Mouse (Mus musculus) ovary, adult 2 months (tissue): ENCODE measurements around the gene Isoc2b. TPM values are rescaled to one million over a fixed set of nuclear protein-coding genes. Genes with fewer than 3 reads are reported as not detected.

ENCODE experiments used
- polyA plus RNA-seq: library from polyadenylated mRNA; depleted of rRNA; stranded (reverse); fragments of >200 nt; gene quantifications from 2 replicates; pipeline ENCODE4 v1.2.3, GENCODE M21; 2012; rRNA removed

Isoc2b gene
- 28.1 and 35.4 TPM in 2 replicates for polyA plus RNA-seq

DNA sequence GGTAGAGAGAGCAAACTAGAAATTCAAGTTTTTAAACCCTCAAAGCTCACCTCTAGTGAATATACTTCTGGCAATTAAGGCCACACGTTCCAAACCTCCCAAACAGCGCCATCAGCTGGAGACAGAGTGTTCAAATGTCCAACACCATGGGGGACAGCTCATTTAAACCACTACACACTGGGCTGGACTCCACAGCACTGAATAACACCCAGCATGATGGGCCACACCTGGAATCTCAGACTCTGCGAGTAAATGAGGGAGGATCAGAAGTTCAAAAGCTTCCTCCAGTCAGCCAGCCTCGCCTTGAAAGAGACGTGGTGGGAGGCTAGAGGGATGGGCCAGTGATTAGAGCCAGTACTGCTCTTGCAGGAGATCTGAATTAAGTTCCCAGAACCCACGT is at the start of gene Isoc2b:
Gene Isoc2b, minus strand, starts transcription at position 126 of the 400 bp plus-strand sequence.

DNA sequence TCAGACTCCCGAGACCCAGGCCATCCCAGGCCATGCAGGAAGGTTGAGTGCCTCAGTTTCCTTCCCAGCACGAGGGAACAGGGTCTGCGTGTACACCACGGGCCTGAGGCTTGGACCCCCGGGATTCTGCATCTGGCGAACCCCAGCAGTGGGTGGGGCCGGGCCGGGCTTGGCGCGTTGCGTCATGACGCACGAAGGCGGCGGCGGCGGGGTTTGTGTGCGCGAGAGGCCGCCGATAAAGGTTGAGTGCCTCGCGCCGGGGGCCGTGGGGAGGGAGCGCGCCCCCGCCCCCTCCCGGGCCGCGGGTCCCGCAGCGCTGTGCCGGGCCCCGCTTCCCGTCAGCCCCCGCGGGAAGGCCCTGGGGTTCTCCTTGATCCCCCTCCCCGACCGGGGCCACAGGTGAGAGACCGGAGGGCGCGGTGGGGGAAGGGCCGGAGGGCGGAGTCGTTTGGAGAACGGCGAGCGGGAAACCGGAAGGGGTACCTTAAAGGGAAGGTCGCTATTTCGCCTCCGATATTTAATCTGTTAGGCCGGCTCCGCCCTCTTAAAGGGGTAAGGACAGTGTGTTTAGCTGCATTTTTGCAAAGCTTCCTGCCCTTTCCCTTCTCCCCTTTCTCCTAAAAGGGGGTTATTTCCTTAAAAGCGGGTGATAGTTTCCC is 45.1 kb upstream of the Isoc2b start, which contains the start of gene Zfp628:
Gene Zfp628, plus strand, starts transcription at position 211 of the 659 bp plus-strand sequence.

DNA sequence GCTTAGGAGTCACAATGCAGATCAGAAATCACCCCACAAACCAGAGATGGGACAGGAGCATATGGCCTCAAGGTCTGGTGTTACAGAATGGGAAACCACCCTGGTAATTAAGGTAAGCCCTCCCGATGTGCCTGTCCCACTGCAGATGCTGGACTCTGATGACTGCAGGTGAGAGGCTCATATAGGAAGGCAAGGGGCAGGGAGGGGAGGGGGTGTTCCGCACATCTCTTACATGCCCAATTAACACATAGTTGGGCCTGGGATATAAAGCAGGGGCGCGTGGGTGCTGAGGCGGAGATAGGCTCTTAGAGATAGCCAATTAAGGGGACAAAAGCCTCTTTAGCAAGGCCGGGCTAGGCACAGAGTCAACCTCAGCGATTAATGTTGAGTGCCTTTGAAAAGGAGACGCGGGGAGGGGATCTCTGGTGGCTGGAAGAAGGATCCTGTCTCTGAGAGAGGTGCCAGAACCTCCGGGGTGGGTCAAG is 36.5 kb upstream of the Isoc2b start, which contains the start of gene Gm36210:
Gene Gm36210, minus strand, starts transcription at position 51 of the 485 bp plus-strand sequence.

DNA sequence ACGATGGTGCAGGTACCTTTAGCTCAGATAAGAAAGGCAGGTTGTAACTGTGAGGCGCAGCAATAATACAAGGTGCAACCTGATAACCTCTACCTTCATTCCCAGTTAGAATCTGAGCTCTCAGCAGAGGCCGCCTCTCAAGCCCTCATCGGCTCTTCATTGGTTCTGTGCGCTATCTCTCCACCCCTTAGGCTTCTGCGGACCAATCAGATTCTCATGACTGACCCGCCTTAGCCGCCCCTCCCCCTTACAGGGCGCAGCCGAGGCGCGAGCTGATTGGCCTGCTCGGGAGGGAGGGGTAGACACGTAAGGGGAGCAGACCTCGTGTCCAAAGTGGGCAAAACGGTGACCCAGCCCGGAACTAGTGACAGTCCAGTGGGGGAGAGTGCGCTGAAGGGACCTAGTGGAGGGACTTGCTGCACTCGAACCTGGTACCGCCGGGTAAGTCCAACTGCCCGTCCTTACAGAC is 6.7 kb upstream of the Isoc2b start, which contains the start of gene Isoc2a:
Gene Isoc2a, plus strand, starts transcription at position 401 of the 469 bp plus-strand sequence.

DNA sequence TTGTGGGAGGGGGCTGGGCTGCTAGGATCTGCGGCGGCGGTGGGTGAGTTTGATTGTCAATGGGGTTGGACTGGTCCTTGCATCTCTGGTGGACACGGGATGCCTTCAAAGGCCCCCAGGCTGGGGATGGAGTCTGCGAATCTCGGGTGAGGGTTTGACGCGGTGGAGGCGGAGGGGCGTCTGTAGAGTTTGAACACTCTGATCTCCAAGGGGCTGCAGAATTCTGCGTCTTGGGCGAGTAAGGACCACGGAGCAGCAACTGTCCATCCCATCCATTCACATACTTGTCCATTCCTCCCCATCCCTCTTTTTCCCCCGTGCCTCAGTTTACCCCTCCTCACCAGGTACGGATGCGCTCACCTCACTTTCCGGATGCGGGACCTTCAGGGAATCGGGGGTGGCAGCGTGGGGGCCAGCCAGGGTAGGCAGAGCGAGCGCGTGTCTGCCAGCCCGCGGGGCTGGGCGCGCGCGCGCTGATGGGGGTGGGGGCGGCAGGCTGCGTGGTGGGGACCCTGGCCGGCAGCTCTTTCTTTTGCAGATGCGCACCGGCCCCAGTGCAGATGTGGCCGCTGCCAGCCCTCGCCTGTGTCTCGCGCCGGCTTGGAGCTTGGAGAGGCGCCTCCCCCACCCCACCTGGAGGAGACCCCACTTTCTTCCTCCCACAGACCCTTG is 25.7 kb downstream of the Isoc2b start, which contains the start of gene Shisa7:
Gene Shisa7, minus strand, starts transcription at position 452 of the 672 bp plus-strand sequence.

DNA sequence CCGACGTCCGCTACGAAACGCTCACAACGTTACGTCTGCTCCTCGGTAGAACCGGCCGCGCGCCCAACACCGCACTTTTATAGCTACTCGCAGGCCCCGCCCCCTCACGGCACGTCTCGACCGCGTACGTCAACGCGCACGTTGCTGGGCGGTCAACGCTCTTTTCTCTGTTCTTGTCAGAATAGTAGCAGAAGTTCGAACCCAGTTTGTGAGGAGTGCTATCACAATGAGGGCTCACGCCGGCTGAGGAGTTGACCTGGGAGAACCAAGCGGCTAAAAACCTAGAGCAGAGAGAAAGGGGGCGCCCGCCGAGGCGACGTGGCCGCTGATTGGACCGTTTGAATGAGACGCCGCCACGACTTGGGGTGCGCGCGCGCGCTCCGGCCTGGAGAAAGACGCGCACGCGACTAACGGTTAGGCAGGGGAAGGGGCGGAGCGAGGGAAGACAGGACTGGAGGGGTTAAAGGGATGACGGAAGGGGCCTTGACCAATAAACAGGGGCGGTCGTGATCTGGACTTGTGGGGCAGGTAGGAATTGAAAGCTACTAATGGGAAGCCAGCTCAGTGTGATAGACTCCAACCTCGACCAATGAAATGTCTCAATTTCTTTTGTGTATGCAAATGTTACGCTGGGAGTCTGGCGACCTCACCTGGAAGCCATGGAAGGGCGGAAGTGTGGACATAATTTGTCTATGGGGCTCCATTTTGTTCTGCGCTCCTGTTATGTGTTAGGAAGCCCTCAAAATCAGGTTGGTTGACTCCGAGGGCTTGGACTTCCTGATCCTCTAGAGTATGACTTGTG is 57.6 kb downstream of the Isoc2b start, which contains the start of gene Ube2s:
Gene Ube2s, minus strand, starts transcription at position 288 of the 802 bp plus-strand sequence.

Other genes starting within 250 kb of the Isoc2b start
- gene Tmem86b, start 238.8 kb downstream of the Isoc2b start, polyA plus RNA-seq: 14.0 and 15.4 TPM in 2 replicates
- gene Ppp6r1, start 211.2 kb downstream of the Isoc2b start, polyA plus RNA-seq: 124 and 125 TPM in 2 replicates
- gene Hspbp1, start 185.2 kb downstream of the Isoc2b start, polyA plus RNA-seq: 85.5 and 91.1 TPM in 2 replicates
- 12.9 and 13.8 TPM in 2 replicates for gene Brsk1, start 179.7 kb downstream of the Isoc2b start, polyA plus RNA-seq
- gene Tmem150b, start 145.0 kb downstream of the Isoc2b start, polyA plus RNA-seq: 0.82 and 0.95 TPM in 2 replicates
- gene Kmt5c, start 130.1 kb downstream of the Isoc2b start, polyA plus RNA-seq: 189 and 218 TPM in 2 replicates
- gene Cox6b2, start 117.2 kb downstream of the Isoc2b start, polyA plus RNA-seq: 26.8 and 59.2 TPM in 2 replicates
- 0.05 and 0.06 TPM in 2 replicates for gene Fam71e2, start 99.0 kb downstream of the Isoc2b start, polyA plus RNA-seq
- 1.1 and 1.2 TPM in 2 replicates for gene Il11, start 87.4 kb downstream of the Isoc2b start, polyA plus RNA-seq
- not detected in 2 replicates for gene Tmem190, start 87.3 kb downstream of the Isoc2b start, polyA plus RNA-seq
- 88.3 and 125 TPM in 2 replicates for gene Tmem238, start 80.6 kb downstream of the Isoc2b start, polyA plus RNA-seq
- 545 and 557 TPM in 2 replicates for gene Rpl28, start 77.4 kb downstream of the Isoc2b start, polyA plus RNA-seq
- 228 and 308 TPM in 2 replicates for gene Ube2s, start 57.7 kb downstream of the Isoc2b start, polyA plus RNA-seq
- gene Shisa7, start 25.6 kb downstream of the Isoc2b start, polyA plus RNA-seq: 2.5 and 3.9 TPM in 2 replicates
- gene Isoc2a, start 6.9 kb upstream of the Isoc2b start, polyA plus RNA-seq: 23.7 and 25.1 TPM in 2 replicates
- gene Gm36210, start 36.3 kb upstream of the Isoc2b start, polyA plus RNA-seq: 0.44 and 0.48 TPM in 2 replicates
- gene Zfp628, start 45.0 kb upstream of the Isoc2b start, polyA plus RNA-seq: 37.7 and 42.3 TPM in 2 replicates
- 13.2 and 17.2 TPM in 2 replicates for gene Nat14, start 51.8 kb upstream of the Isoc2b start, polyA plus RNA-seq
- gene Ssc5d, start 55.5 kb upstream of the Isoc2b start, polyA plus RNA-seq: 13.3 and 16.0 TPM in 2 replicates
- gene Sbk2, start 94.1 kb upstream of the Isoc2b start, polyA plus RNA-seq: 1.1 and 1.2 TPM in 2 replicates
- 0.76 and 1.1 TPM in 2 replicates for gene Sbk3, start 100.9 kb upstream of the Isoc2b start, polyA plus RNA-seq
- 120 and 131 TPM in 2 replicates for gene Zfp579, start 125.9 kb upstream of the Isoc2b start, polyA plus RNA-seq
- gene Zfp524, start 144.2 kb upstream of the Isoc2b start, polyA plus RNA-seq: 33.1 and 43.6 TPM in 2 replicates
- 51.0 and 51.7 TPM in 2 replicates for gene Fiz1, start 144.4 kb upstream of the Isoc2b start, polyA plus RNA-seq
- gene Gm44973, start 145.2 kb upstream of the Isoc2b start, polyA plus RNA-seq: not detected in 2 replicates
- 66.1 and 69.1 TPM in 2 replicates for gene Zfp865, start 150.1 kb upstream of the Isoc2b start, polyA plus RNA-seq
- gene Ccdc106, start 150.3 kb upstream of the Isoc2b start, polyA plus RNA-seq: 12.0 and 14.1 TPM in 2 replicates
- gene 4632433K11Rik, start 163.9 kb upstream of the Isoc2b start, polyA plus RNA-seq: not detected in 2 replicates
- gene Zfp784, start 168.2 kb upstream of the Isoc2b start, polyA plus RNA-seq: 6.3 and 6.5 TPM in 2 replicates
- gene Zfp580, start 181.3 kb upstream of the Isoc2b start, polyA plus RNA-seq: 73.6 and 77.5 TPM in 2 replicates
- gene U2af2, start 191.9 kb upstream of the Isoc2b start, polyA plus RNA-seq: 225 and 253 TPM in 2 replicates
- gene Epn1, start 210.0 kb upstream of the Isoc2b start, polyA plus RNA-seq: 235 and 260 TPM in 2 replicates
- gene Rfpl4, start 246.7 kb upstream of the Isoc2b start, polyA plus RNA-seq: 2.3 and 4.7 TPM in 2 replicates